Mouse (Mus musculus): ENCODE results near the gene Sar1a.

Sar1a gene

DNA sequence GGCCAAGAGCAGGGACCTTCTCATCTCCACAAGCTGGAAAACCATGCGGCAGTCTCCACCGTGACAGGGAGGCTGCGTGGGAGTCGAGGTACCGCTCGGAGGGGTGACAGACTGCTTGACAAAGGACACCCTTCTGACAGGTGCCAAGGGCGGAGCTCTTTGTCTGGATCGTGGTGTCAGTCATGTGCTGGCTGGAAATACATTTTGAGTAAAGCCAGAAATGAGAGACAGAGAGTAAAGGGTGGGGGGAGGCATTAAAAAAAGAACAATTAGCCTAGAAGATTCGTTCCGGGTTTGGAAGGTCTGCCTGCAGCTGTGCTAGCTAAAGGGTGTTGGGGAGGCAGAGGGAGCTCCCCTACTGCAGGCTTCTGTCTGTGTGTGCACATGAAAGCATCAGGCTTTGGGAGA lies 56.6 kb downstream of the Sar1a start:
- no peak for DNase-seq

DNA sequence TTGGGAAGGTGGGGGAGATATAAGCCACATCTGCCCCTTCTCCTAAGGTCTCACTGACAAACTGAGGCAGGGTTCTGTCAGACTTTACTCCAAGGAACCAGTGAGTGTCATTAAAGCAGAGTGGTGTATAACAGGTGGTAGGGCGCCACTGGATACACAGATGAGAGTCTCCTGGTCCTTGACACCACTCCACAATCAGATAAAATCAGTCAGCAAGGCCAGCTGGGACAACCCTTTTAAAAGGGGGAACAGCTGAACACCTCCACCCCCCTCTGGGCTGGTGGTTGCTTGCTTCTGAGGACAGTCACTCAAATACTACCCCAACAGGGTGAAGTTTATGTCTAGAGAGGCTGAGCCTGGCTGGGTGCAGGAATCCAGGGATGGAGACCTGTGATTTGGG lies 57.4 kb downstream of the Sar1a start:
- DNase-seq, result no peak

DNA sequence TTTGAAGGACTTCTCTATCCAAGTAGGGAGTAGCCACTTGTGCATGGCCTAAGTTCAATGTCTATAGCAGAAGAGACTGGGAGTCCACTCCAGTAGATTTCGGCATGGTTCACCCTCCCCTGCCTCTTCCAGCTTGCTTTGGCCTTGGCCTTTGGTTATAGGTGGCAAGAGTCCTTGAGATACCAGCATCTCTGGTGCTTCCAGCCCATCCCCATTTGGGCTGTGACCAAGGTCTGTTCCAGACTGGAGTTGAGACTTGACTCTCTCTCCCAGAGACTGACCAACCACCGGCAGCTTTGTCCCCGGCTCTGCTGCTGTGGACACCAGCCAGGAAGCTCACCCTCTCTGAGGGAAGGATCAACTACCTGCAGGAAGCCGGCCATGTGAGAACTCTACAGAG lies 58.0 kb downstream of the Sar1a start:
- no peak for DNase-seq

DNA sequence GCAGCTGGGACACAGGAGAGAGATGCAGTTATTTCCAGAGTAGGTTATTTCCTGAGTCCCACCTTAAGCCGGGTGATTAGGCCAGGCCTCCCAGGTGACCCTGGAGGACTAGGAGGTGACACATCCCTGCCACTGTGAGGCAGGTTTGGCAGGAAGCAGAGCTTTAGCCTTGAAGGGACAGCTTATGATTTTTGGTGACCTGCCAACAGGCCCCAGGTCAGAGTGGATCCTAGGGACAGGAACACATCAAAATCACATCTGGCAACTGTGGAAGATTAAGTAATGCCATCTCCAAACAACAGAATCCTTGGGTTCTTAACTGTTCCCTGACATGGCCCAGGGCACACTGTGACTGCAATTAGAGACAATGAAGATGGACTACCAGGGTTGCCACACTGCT lies 61.2 kb downstream of the Sar1a start:
- no peak for DNase-seq

DNA sequence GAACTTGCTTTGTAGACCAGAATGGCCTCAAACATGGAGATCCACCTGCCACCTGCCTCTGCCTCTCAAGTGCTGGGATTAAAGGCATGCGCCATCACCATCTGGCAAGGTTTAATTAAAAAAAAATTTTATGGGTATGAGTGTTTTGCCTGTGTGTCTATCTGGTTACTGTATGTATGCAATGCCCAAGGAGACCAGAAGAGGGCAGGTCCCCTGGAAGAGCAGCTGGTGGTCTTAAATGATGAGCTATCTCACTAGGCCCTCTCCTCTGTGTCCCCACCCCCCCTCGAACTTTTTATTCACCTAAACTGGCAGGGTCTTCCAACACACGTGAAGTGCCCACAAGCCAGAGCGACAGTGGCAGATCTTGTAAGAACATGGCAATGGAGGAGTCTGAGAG lies 61.8 kb downstream of the Sar1a start:
- no peak for DNase-seq

DNA sequence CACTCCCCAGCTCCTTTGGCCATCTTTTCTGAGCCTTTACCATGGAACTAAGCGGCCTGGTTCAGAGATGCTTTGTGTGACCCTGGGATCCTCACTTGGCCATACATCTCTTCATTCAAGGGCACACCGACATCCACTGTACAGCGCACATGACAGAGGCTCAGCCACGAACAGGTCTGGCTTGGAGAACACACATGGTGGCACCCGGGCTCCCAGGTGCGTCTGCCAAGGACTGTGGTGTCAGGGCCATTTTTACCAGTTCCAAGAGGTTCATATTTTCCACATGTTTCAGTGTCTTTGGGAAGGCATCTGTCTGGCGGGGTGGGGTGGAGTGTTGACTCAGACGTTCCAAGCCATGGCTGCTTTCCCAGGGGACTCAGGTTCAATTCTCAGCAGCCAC lies 62.2 kb downstream of the Sar1a start:
- DNase-seq, result no peak
